Mouse (Mus musculus): ENCODE results near the gene Pigk.
"Not testable (repeated sequence)": the region's sequence is repeated elsewhere in the genome, so short reads cannot be mapped to it uniquely, and the experiment has no call there.

The Pigk gene

GRCm38 (mm10) chr3:152770056-152770455 is 56.2 kb downstream of the Pigk start:
- no peak for DNase-seq

GRCm38 (mm10) chr3:152776363-152776762 is 62.5 kb downstream of the Pigk start:
- DNase-seq: no peak

GRCm38 (mm10) chr3:152776872-152777540 is 63.1 kb downstream of the Pigk start:
- peak; percentile 22 for DNase-seq

GRCm38 (mm10) chr3:152779819-152780218 is 65.9 kb downstream of the Pigk start:
- no peak for DNase-seq

- DNase-seq: peak; percentile 87
Measured at GRCm38 (mm10) chr3:152783792-152784191, 69.9 kb downstream of the Pigk start.

GRCm38 (mm10) chr3:152784353-152784752 is 70.5 kb downstream of the Pigk start:
- DNase-seq: not testable (repeated sequence)

GRCm38 (mm10) chr3:152788301-152788953 is 74.5 kb downstream of the Pigk start:
- not testable (repeated sequence) for DNase-seq

GRCm38 (mm10) chr3:152792601-152793000 is 78.7 kb downstream of the Pigk start:
- DNase-seq: no peak

- DNase-seq: no peak
Measured at GRCm38 (mm10) chr3:152793006-152793405, 79.1 kb downstream of the Pigk start.

GRCm38 (mm10) chr3:152796216-152796615 is 82.3 kb downstream of the Pigk start:
- DNase-seq: no peak

GRCm38 (mm10) chr3:152797354-152797753 is 83.5 kb downstream of the Pigk start:
- DNase-seq: peak; percentile 27

- DNase-seq: peak; percentile 65
Measured at GRCm38 (mm10) chr3:152799738-152800431, 86.0 kb downstream of the Pigk start.

- no peak for DNase-seq
Measured at GRCm38 (mm10) chr3:152813905-152814304, 100.0 kb downstream of the Pigk start.

- DNase-seq: no peak
Measured at GRCm38 (mm10) chr3:152815110-152815509, 101.2 kb downstream of the Pigk start.

GRCm38 (mm10) chr3:152820406-152820805 is 106.5 kb downstream of the Pigk start:
- no peak for DNase-seq

- peak; percentile 91 for DNase-seq
Measured at GRCm38 (mm10) chr3:152821202-152821601, 107.3 kb downstream of the Pigk start.

- peak; percentile 77 for DNase-seq
Measured at GRCm38 (mm10) chr3:152831377-152831776, 117.5 kb downstream of the Pigk start.

- DNase-seq: no peak
Measured at GRCm38 (mm10) chr3:152831974-152832373, 118.1 kb downstream of the Pigk start.

- no peak for DNase-seq
Measured at GRCm38 (mm10) chr3:152832436-152832835, 118.5 kb downstream of the Pigk start.

- DNase-seq: no peak
Measured at GRCm38 (mm10) chr3:152837407-152837806, 123.5 kb downstream of the Pigk start.

- DNase-seq: no peak
Measured at GRCm38 (mm10) chr3:152837938-152838337, 124.0 kb downstream of the Pigk start.

- DNase-seq: no peak
Measured at GRCm38 (mm10) chr3:152841264-152841663, 127.4 kb downstream of the Pigk start.

GRCm38 (mm10) chr3:152842648-152843047 is 128.7 kb downstream of the Pigk start:
- DNase-seq: no peak

GRCm38 (mm10) chr3:152843925-152844324 is 130.0 kb downstream of the Pigk start:
- no peak for DNase-seq
